Mouse (Mus musculus) lung, postnatal 0 days (tissue): ENCODE measurements around the gene Zdhhc8. TPM values are rescaled to one million over a fixed set of nuclear protein-coding genes. Genes with fewer than 3 reads are reported as not detected.

Experiments
- ATAC-seq: fragments of 200-750 bp; cut with Nextera tagmentation; 2 replicates; pipeline ENCODE4 v1.8.0; 2017; ENCODE audit warnings: moderate library complexity
- DNase-seq: peaks from one replicate; pipeline ENCODE4 v3.0.0-alpha.2; 2016; ENCODE audit warnings: low spot score
- H3K27ac ChIP-seq: fragments of 300-500 bp; sonication (generic); 2 replicates; pipeline ENCODE4 v1.5.1; 2014; ENCODE audit warnings: antibody characterized with exemption, mild to moderate bottlenecking, low read length, mixed read lengths
- H3K27me3 ChIP-seq: fragments of 300-500 bp; sonication (generic); replicated peaks from 2 replicates; pipeline ENCODE4 v1.6.1; 2014; ENCODE audit warnings: low read length, mixed read lengths; ENCODE audit not compliant: insufficient read depth
- H3K36me3 ChIP-seq: fragments of 300-500 bp; sonication (generic); 2 replicates; pipeline ENCODE4 v1.6.1; 2014; ENCODE audit warnings: low read length, mixed read lengths; ENCODE audit not compliant: insufficient read depth
- H3K4me1 ChIP-seq: fragments of 300-500 bp; sonication (generic); 2 replicates; pipeline ENCODE4 v1.6.1; 2014; ENCODE audit warnings: antibody characterized with exemption, low read depth, low read length, mixed read lengths; ENCODE audit not compliant: insufficient read depth
- H3K4me2 ChIP-seq: fragments of 300-500 bp; sonication (generic); replicated peaks from 2 replicates; pipeline ENCODE4 v1.6.1; 2014; ENCODE audit warnings: low read depth, mild to moderate bottlenecking, low read length, moderate library complexity, mixed read lengths
- H3K4me3 ChIP-seq: fragments of 300-500 bp; sonication (generic); 2 replicates; pipeline ENCODE4 v1.5.1; 2014; ENCODE audit warnings: low read depth, low read length
- H3K9ac ChIP-seq: fragments of 300-500 bp; sonication (generic); replicated peaks from 2 replicates; pipeline ENCODE4 v1.6.1; 2014; ENCODE audit warnings: low read depth, mild to moderate bottlenecking
- H3K9me3 ChIP-seq: fragments of 300-500 bp; sonication (generic); 2 replicates; pipeline ENCODE4 v1.6.1; 2016; ENCODE audit warnings: low read length, mixed read lengths
- CTCF ChIP-seq: IDR thresholded peaks from 2 replicates; pipeline ENCODE4 v1.5.1; 2016; ENCODE audit warnings: antibody characterized with exemption, mild to moderate bottlenecking
- EP300 ChIP-seq: IDR thresholded peaks from 2 replicates; pipeline ENCODE4 v1.6.1; 2016; ENCODE audit warnings: antibody characterized with exemption, mild to moderate bottlenecking, control low read depth
- WGBS: fragments of 180-500 bp; shearing (Covaris S2); extraction: QIAGEN DNeasy Blood & Tissue Kit; methylation state at CpG from one replicate; pipeline ENCODE4 v1.1.7; 2014; 5-methylcytosine and 5-hydroxymethylcytosine counted together
- microRNA counts: library from miRNA; unstranded; fragments of <30 nt; microRNA quantifications from one replicate; lab custom pipeline; 2015
- microRNA-seq: library from miRNA; unstranded; fragments of <30 nt; microRNA quantifications from one replicate; pipeline ENCODE4, GENCODE M21; 2016
- polyA plus RNA-seq: library from polyadenylated mRNA; unstranded; fragments of >200 nt; fragmentation: Nextera tagmentation; extraction: Ambion mirVana; gene quantifications from 2 replicates; pipeline ENCODE4 v1.2.1, GENCODE M21; 2015

Gene Zdhhc8
- polyA plus RNA-seq, 1 experiment from 2014 or later = 13.9 TPM

DNA sequence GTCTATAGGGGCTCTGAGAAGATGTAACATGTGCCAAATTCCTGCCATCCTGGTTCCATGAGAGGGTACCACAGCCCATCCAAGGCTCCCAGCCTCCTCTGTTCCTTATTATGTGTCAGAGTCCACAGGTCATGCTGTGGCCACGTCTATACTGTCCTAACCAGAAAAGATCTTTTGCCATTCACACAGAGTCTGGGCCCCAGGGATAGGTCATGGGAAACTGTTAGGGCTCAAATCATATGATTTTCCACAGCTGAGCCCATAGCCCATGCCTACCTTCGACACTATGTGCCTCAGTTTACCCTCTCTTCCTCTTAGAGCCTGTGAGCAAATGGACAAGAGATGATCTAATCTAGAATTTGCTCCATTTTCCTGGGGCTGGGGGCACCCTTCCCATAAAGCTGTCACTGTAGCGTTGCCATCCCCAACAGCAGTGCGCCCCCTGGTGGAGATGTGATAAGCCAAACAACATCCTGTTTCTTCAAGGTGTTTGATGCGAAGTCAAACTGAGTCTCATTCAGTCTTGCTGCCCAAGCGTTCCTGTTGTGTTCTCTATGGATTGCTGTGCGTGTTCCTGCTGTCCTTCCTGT lies 62.6 kb downstream of the Zdhhc8 start:
- Histone ChIP-seq H3K4me3 (no peak overlapping the region), H3K4me2 (no peak overlapping the region), H3K9me3 (no peaks in the 10 kb centered on the region), H3K36me3 (no peaks in the 10 kb centered on the region), H3K27me3 (no peaks in the 10 kb centered on the region), H3K27ac (no peak overlapping the region), H3K9ac (no peak overlapping the region), H3K4me1 (no peaks in the 10 kb centered on the region)
- no peak for ATAC-seq
- TF ChIP-seq EP300 (no peak), CTCF (peak; percentile 97)
- peak; percentile 72 for DNase-seq
- 6% methylated on average over 7 of the region's 7 CpGs for WGBS

MicroRNAs encoded within 50 kb of the gene (microRNA counts, 519-probe panel; counts per million panel counts)
- not detected for microRNA mmu-miR-1306 (lab: Ali Mortazavi, UCI)

Small RNAs within 50 kb of the gene (microRNA-seq; reads per million reads assigned to microRNA genes)
- gene Gm24572 = not detected
- gene Mir1306 = 127 reads per million, percentile 52 among the genes with 10 or more reads in this experiment

Other genes with a start within 250 kb of the Zdhhc8 start
- 78.6 and 87.2 TPM in 2 replicates for gene Dgcr6, start 182.3 kb downstream of the Zdhhc8 start, polyA plus RNA-seq
- 10.6 and 11.0 TPM in 2 replicates for gene Prodh, start 144.9 kb downstream of the Zdhhc8 start, polyA plus RNA-seq
- gene Rtn4r, start 107.5 kb downstream of the Zdhhc8 start, polyA plus RNA-seq = 0.17 and 0.23 TPM in 2 replicates
- gene Ccdc188, start 17.3 kb downstream of the Zdhhc8 start, polyA plus RNA-seq = not detected in 2 replicates
- 39.2 and 39.7 TPM in 2 replicates for gene Trmt2a, start 13.5 kb upstream of the Zdhhc8 start, polyA plus RNA-seq
- 155 and 163 TPM in 2 replicates for gene Ranbp1, start 13.6 kb upstream of the Zdhhc8 start, polyA plus RNA-seq
- 2.2 and 2.5 TPM in 2 replicates for gene Gm49776, start 23.2 kb upstream of the Zdhhc8 start, polyA plus RNA-seq
- 13.3 and 14.4 TPM in 2 replicates for gene Dgcr8, start 54.1 kb upstream of the Zdhhc8 start, polyA plus RNA-seq
- 23.7 and 25.2 TPM in 2 replicates for gene Tango2, start 113.0 kb upstream of the Zdhhc8 start, polyA plus RNA-seq
- 14.6 and 18.5 TPM in 2 replicates for gene Arvcf, start 113.0 kb upstream of the Zdhhc8 start, polyA plus RNA-seq
- gene Txnrd2, start 191.2 kb upstream of the Zdhhc8 start, polyA plus RNA-seq = 20.0 and 20.9 TPM in 2 replicates
- 109 and 111 TPM in 2 replicates for gene Comt, start 191.7 kb upstream of the Zdhhc8 start, polyA plus RNA-seq